Comparison of ENCODE assay signal across 20 mouse cellular contexts in genomic region chr11:51473686-51474085, GRCm38 (mm10).
"Had no signal": no experiment of that assay in that cellular context is flagged by ENCODE, and none has a peak within 500 bp of the region (broad histone marks: within the 10 kb centered on the region; RNA-seq: fewer than 3 reads in every experiment).

No protein-coding gene starts in this region.

- H3K36me3 ChIP-seq: liver, embryonic 15.5 days; lung, embryonic 15.5 days; midbrain, embryonic 13.5 days; midbrain, embryonic 15.5 days; neural tube, embryonic 12.5 days had no signal

- ATAC-seq: liver, postnatal 0 days; lung, postnatal 0 days; midbrain, embryonic 13.5 days; midbrain, embryonic 15.5 days had no signal

- H3K4me1 ChIP-seq: liver, embryonic 15.5 days; megakaryocyte, embryonic 14.5 days had no signal

- H3K9me3 ChIP-seq: liver, embryonic 15.5 days; lung, embryonic 15.5 days; megakaryocyte, embryonic 14.5 days; midbrain, embryonic 13.5 days; midbrain, embryonic 15.5 days; neural tube, embryonic 12.5 days had no signal

- H3K27ac ChIP-seq: liver, embryonic 15.5 days; lung, embryonic 15.5 days; macrophage; midbrain, embryonic 13.5 days; midbrain, embryonic 15.5 days; neural tube, embryonic 12.5 days had no signal

- H3K4me3 ChIP-seq: liver, embryonic 15.5 days; lung, embryonic 15.5 days; megakaryocyte, embryonic 14.5 days; midbrain, embryonic 13.5 days; midbrain, embryonic 15.5 days; neural tube, embryonic 12.5 days had no signal

- DNase-seq: liver, postnatal 0 days; lung, adult 2 months; lung, postnatal 14 days; lung, postnatal 36 days; right cerebral cortex, adult 18-20 months; right cerebral cortex, postnatal 25 days; right cerebral cortex, postnatal 4 days; spleen, adult 18-20 months; thymus, adult 18-20 months; thymus, postnatal 14 days; thymus, postnatal 36 days had no signal

- H3K4me2 ChIP-seq: liver, embryonic 15.5 days; lung, embryonic 15.5 days; midbrain, embryonic 11.5 days; midbrain, embryonic 13.5 days; midbrain, embryonic 15.5 days; neural tube, embryonic 12.5 days had no signal

- H3K9ac ChIP-seq: liver, embryonic 15.5 days; liver, postnatal 0 days; lung, embryonic 15.5 days; midbrain, embryonic 13.5 days; midbrain, embryonic 15.5 days; neural tube, embryonic 12.5 days had no signal

- H3K27me3 ChIP-seq: lung, embryonic 15.5 days; midbrain, embryonic 13.5 days; midbrain, embryonic 15.5 days; neural tube, embryonic 12.5 days had no signal
